Mouse (Mus musculus) embryo, embryonic 11.5 days (tissue): ENCODE measurements around the gene Taar2.

Source experiments
- DNase-seq: peaks from one replicate; pipeline ENCODE4 v3.0.0-alpha.2; 2012; ENCODE audit warnings: low read depth, low spot score

Gene Taar2

DNA sequence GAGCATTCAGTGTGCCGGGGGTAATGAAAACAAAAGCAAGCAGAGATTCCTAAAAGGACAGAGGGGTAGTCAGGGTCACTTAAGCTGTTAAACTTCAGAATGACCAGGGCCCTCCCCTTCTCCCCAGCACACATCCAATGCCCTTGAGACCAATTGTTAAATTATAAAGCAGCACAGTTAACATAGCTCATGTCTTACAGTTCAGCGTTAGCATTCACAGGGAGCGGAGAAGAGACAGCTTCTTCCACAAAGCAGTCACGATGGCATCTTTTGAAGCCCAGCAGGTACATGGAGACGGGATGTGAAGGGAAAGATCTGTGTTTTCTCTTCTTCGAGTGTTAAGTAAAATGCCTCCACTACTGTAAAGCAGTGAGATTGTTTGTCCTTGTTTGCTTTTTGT, at the start of gene Taar2:
Gene Taar2, plus strand, starts transcription at position 261 of the 400 bp plus-strand sequence.
- DNase-seq: no peak

GRCm38 (mm10) chr10:23892987-23893386, 45.4 kb upstream of the Taar2 start:
- no peak for DNase-seq

DNA sequence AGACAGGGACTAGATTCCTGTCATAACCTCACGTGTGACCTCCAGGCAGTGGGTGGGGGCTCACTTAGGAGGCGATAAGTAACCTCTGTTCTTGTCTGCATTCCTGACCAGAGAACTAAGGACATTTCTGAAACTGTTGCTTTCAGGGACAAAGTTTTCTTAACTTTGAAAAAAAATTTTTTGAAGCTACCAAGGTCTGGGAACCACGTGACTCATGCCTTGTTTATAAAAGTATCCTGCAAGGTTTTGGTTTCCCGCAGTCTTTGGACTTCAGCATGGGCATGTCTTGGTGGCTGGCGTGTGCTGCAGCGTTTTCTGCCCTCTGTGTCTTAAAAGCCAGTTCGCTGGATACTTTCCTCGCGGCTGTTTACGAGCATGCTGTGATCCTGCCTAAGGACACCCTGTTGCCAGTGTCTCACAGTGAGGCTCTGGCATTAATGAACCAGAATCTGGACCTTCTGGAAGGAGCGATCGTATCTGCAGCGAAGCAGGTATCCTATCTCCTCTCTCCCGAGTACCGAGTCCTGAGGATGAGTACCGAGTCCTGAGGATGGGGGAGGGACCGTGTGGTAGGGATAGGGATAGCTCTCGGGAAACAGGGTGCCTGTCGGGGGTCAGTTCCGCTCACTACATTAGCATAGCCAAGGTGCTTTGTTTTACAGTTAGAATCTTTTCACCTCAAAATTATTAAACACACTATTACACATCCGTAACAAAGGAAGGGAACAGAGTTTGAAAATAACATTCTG, 43.6 kb upstream of the Taar2 start, which contains the start of gene Vnn1:
Gene Vnn1, plus strand, starts transcription at position 88 of the 749 bp plus-strand sequence.
- DNase-seq: no peak

DNA sequence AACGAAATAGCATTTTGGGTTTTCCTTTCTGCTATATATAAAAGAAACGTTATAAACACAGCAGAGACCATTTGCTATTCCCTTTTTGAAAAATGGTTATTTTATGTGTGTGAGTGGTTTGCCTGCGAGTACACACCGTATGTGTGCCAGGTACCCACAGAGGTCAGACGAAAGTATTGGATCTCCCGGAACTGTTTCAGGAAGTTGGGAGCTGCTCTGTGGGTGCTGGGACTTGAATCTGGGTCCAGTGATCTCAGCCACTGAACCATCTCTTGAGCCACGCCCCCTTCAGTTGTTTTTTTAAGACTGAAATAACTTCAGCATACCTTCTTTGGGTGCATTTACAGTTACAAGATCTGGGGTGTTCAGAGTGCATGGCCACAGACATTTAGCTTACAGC, 43.0 kb upstream of the Taar2 start:
- DNase-seq: no peak

DNA sequence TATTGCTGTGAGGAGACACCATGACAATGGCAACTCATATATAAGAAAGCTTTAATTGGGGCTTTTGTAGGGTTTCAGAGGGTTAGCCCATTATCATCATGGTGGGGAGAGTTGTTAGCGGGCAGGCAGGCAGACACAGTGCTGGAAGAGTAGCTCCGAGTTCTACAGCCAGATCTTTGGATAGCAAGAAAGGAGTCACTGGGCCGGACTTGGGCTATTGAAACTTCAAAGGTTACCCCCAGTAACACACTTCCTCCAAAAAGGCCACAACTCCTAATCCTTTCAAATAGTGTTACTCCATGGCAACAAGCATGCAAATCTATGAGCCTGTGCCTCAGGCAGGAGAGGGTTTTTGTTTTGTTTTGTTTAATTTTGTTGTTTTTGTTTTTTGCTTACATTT, 37.3 kb upstream of the Taar2 start:
- DNase-seq: no peak

DNA sequence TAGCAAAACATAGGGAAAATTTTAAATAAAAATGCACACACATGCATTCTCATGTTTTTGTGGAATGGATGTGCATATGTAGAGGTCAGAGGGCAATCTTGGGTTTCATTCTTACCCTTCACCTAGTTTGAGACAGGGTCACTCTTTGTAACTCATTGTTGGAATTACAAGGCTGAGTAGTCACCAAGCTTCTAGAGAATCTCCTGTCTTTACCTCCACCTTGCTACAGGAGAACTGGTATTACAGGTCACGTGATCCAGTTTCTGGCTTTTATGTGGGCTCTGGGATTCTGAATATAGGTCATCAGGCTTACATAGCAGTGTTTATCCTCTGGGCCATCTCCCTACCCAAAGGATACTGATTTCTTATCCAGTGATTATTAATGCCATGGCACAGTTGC, 32.7 kb upstream of the Taar2 start:
- DNase-seq: no peak

DNA sequence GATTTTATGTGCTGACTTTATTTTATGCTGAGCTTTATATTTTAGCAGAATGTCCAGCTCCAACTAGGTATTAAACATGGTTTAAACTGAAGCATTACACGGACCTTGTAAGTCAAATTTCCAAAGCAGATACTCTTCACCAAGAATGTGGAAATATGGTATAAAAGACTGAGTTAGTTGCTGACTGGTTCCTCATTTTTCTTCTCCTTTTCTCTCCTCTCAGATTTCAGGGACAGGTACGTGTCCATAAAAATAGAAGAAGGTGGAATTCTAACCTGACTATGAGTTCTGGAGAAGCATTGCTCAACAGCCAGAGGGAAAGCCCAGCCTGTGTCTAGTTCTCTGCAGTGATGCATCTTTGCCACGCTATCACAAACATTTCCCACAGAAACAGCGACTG, 18.3 kb upstream of the Taar2 start, which contains the start of gene Taar1:
Gene Taar1, plus strand, starts transcription at position 301 of the 400 bp plus-strand sequence.
- DNase-seq: no peak

- DNase-seq: no peak
Observed at GRCm38 (mm10) chr10:23922468-23922867, 15.9 kb upstream of the Taar2 start.

- DNase-seq: no peak
Observed at GRCm38 (mm10) chr10:23923941-23924340, 14.4 kb upstream of the Taar2 start.

GRCm38 (mm10) chr10:23937613-23938012, 759 bp upstream of the Taar2 start:
- DNase-seq: no peak

DNA sequence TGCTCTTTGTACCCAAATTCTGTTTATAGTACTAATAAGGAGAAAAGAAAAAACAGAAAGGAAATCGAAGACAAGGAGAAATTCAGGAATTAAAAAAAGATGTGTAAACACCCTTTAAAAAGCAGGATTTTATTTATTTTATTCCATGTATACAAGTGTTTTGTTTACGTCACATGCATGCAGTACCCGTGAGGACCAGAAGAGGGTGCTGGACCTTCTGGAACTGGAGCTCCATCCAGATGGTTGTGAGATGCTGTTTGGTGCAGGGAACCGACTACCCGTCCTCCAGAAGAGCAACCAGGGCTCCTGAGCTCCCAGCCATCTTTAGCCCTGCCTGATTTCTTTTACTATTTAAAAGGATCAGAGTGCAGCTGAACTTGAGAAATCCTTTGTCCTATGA, 4.1 kb downstream of the Taar2 start:
- DNase-seq: no peak

GRCm38 (mm10) chr10:23948026-23948425, 9.7 kb downstream of the Taar2 start:
- no peak for DNase-seq

GRCm38 (mm10) chr10:23949508-23950005, 11.2 kb downstream of the Taar2 start, which contains the start of gene Taar3:
Taar3 (plus strand) TSS chr10:23949558.
- DNase-seq: no peak

- DNase-seq: no peak
Observed at GRCm38 (mm10) chr10:23951714-23952113, 13.3 kb downstream of the Taar2 start.

DNA sequence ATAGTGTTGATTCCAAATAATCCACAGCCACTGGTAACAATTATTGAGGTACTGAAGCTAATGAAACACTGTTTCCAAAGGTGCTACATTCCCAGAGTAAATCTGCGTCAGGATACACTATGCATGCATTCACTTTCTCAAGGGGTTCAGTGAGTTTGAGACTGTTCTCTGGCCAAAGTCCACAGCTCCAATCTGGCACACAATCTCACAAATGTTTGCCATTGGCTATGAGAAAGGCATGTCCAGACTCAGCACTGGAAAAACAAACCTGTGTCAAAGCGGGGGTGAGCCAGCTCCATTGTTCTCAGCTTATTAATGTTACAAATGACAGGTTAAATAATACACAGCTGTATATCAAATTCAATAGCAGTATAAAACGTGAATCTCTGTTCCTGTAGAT, 20.7 kb downstream of the Taar2 start:
- DNase-seq: no peak

GRCm38 (mm10) chr10:23960444-23960915, 22.1 kb downstream of the Taar2 start, which contains the start of gene Taar4:
Taar4 (plus strand) TSS chr10:23960494.
- DNase-seq: no peak

- no peak for DNase-seq
Observed at GRCm38 (mm10) chr10:23963444-23963843, 25.1 kb downstream of the Taar2 start.

DNA sequence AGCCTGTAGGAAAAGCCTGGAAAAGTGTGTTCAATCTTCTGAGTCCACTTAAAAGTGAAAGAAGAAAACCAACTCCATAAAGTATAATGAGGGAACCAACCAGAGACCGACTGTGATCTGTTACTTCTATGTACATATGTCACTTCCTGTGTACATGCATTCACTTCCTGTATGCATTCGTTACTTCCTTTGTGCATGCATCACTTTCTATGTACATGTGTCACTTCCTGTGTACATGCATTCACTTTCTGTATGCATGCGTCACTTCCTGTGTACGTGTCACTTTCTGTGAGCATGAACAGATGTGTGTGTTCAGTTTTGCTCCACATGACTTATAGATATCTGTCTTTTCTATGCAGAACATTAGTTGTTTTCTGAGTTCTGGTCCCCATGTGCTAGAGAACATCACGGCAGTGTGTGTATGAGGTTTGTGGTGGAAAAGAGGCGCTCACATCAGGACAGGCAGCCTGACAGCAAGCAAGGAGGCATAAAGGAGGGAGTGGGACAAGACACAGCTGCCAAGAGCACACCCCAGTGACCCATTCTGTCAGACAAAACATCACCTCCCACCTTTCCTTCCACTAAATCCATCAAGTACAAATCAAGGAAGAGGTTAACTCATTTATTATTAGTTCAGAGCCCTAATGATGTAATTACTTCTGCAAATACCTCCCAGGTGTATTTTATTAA, 26.7 kb downstream of the Taar2 start:
- DNase-seq: no peak

- no peak for DNase-seq
Observed at GRCm38 (mm10) chr10:23970656-23971165, 32.3 kb downstream of the Taar2 start, which contains the start of gene Taar5. Taar5 (plus strand) TSS chr10:23970706.

GRCm38 (mm10) chr10:23971256-23971655, 32.9 kb downstream of the Taar2 start:
- no peak for DNase-seq

DNA sequence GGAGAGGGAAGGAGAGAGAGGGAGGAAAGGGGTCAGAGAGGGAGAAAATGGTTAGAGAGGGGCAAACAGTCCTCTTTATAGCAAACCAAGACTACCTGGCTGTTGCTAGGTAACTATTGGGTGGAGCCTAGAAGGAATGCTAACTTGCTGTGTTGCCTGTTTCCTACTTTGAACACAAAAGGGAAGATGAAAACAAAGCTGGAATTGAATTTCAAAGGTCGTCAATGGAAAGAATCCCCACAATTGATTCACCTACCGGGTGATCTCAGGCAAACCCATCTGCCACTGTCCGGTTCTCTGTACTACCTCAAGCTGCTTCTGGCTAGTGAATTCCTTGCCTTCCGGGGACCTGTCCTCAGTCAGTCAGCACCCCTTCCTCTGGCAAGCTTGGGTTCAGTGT, 39.6 kb downstream of the Taar2 start:
- no peak for DNase-seq
